Mouse (Mus musculus) ovary, postnatal 36 days (tissue): ENCODE data around the gene Gtf2h1.
A peak's percentile ranks its signal among the peaks of the same experiment; 100 is the strongest.
"Not testable (repeated sequence)": the region's sequence is repeated elsewhere in the genome, so short reads cannot be mapped to it uniquely, and the experiment has no call there.

Source experiments
- DNase-seq: peaks from one replicate; pipeline ENCODE4 v3.0.0; 2022; ENCODE audit warnings: low spot score, mixed read lengths

Gtf2h1 gene

GRCm38 (mm10) chr7:46795287-46796205 is at the start of gene Gtf2h1, which contains the start of gene Hps5:
Gtf2h1 (plus strand) TSS chr7:46796103.
Hps5 (minus strand) TSS chr7:46796064.
- peak; percentile 96 for DNase-seq

- no peak for DNase-seq
These were observed 49.5 kb upstream of the Gtf2h1 start for GRCm38 (mm10) chr7:46746381-46746780.

- DNase-seq, result no peak
These were observed 47.4 kb upstream of the Gtf2h1 start for GRCm38 (mm10) chr7:46748459-46748858.

- DNase-seq, result no peak
These were observed 44.4 kb upstream of the Gtf2h1 start, which contains the start of gene Saa2 for GRCm38 (mm10) chr7:46751490-46751889. Saa2 (plus strand) TSS chr7:46751790.

GRCm38 (mm10) chr7:46761049-46761795 is 34.7 kb upstream of the Gtf2h1 start:
- no peak for DNase-seq

- no peak for DNase-seq
These were observed 33.3 kb upstream of the Gtf2h1 start for GRCm38 (mm10) chr7:46762601-46763000.

GRCm38 (mm10) chr7:46764672-46765071 is 31.2 kb upstream of the Gtf2h1 start:
- no peak for DNase-seq

GRCm38 (mm10) chr7:46767371-46767770 is 28.5 kb upstream of the Gtf2h1 start:
- DNase-seq, result no peak

GRCm38 (mm10) chr7:46768451-46768850 is 27.5 kb upstream of the Gtf2h1 start:
- no peak for DNase-seq

GRCm38 (mm10) chr7:46770706-46771105 is 25.2 kb upstream of the Gtf2h1 start:
- peak; percentile 34 for DNase-seq

- no peak for DNase-seq
These were observed 6.6 kb upstream of the Gtf2h1 start for GRCm38 (mm10) chr7:46789177-46789849.

GRCm38 (mm10) chr7:46793871-46794270 is 2.0 kb upstream of the Gtf2h1 start:
- DNase-seq, result no peak

GRCm38 (mm10) chr7:46796206-46796679 is 340 bp downstream of the Gtf2h1 start:
- peak; percentile 5 for DNase-seq

- DNase-seq, result no peak
These were observed 876 bp downstream of the Gtf2h1 start for GRCm38 (mm10) chr7:46796779-46797178.

GRCm38 (mm10) chr7:46810325-46810724 is 14.4 kb downstream of the Gtf2h1 start:
- DNase-seq, result no peak

- DNase-seq, result no peak
These were observed 18.1 kb downstream of the Gtf2h1 start for GRCm38 (mm10) chr7:46814012-46814411.

- DNase-seq, result not testable (repeated sequence)
These were observed 25.2 kb downstream of the Gtf2h1 start for GRCm38 (mm10) chr7:46820876-46821632.

GRCm38 (mm10) chr7:46827046-46827802 is 31.3 kb downstream of the Gtf2h1 start:
- no peak for DNase-seq

GRCm38 (mm10) chr7:46827803-46828184 is 31.9 kb downstream of the Gtf2h1 start:
- no peak for DNase-seq

GRCm38 (mm10) chr7:46829911-46830310 is 34.0 kb downstream of the Gtf2h1 start:
- DNase-seq, result peak; percentile 52
